Mouse (Mus musculus): ENCODE data around the gene Olfr456. TPM values are rescaled to one million over a fixed set of nuclear protein-coding genes. Genes with fewer than 3 reads are reported as not detected.
"Not testable (repeated sequence)": the region's sequence is repeated elsewhere in the genome, so short reads cannot be mapped to it uniquely, and the experiment has no call there.

Gene Olfr456
- not detected in 2 replicates for polyA plus RNA-seq (2015; fragmentation: Nextera tagmentation; extraction: Ambion mirVana)

DNA sequence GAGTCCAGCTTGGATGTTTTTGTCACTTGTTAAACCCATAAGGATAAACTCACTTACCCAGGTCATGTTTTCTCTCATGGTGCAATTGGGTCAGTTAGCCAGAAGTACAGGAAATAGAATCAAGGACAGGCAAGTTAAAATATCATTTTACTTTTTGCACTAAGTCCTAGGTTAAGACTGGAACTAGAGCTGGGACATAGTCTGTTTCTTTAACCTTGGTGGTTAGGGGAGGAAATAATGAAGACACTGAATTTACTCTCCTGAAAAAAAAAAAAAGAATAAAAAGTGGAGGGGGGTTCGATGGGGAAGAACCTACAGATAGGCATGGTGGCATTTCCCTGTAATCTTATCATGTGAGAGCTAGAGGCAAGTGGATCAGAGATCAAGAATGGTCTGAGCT, at the start of gene Olfr456:
Olfr456 (minus strand) TSS at position 101 of the 400 bp plus-strand sequence.
- no peak for DNase-seq (ENCODE audit: low spot score)

DNA sequence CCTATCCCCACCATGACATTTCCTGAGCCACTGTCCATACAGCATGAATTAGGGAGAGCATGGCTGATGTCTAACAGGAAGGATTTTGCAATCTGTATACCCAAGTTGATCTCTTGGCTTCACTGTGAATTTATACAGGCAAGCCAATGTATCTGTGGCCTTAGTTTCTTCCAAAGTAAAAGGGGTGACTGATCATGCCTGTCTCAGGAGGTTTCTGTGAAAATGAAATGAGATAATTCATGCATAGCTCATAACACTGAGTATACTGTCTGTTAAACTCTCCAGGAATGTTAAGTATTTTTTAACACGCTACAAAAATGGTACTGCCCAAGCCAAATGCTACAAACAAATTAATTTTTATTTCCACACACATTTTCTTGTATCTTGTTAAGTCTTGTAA, 26.4 kb upstream of the Olfr456 start:
- DNase-seq (ENCODE audit: low spot score), result no peak

DNA sequence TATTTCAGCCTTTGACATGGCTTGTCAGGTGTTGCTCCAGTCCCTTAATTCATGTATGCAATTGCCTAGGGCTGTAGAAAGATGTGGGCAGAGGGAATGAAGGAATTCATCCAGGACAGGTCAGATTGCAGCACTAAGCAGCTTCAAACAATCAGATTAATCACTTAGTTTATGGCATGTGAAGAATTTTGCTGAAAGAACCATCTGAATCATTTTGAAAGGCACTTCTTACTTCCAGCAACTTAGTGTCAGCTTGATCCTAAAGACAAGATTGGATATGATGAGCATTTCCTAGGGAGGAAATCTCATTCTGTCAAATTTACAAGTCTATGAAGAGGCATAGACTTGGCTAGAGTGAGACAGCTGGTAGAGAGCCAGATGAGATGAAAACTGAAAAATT, 22.3 kb upstream of the Olfr456 start:
- DNase-seq (ENCODE audit: low spot score), result no peak

DNA sequence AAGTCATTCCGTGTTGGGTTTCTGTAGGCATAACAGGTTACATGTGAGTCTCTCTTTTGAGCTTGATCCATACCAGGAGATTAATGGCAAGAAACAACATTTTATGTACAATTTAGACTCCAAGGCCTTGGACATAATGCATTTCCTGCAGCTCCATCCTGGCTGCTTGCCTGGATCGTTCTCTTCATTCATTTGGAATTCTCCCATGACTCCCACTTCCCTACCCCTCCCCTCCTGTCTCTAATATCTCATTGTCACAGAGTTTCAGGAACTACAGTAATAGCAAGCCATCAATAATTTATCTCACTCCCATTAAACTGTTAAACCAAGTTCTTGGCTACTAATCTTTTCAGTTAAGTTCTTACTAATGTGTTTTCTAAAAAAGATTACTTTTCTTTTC, 16.5 kb upstream of the Olfr456 start:
- DNase-seq (ENCODE audit: low spot score), result no peak

DNA sequence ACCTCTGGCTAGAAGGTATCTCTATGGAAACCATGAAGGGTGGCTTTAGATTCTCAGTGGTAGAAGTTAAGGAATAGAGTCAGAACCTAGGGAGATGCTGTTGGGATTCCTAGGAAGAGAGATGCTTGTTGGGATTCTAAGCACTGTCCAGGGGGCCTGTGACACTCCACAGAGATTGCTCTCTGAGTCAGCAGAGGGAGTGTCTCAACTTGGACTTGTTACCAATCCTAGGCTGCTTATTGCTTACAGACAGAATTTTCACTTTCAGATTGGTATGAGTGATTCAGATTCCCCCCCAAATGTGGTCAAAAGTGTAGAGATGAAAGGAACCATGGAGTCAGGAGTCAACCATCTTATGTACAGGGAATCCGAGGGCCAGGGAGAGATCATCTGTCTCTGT, 2.7 kb upstream of the Olfr456 start:
- no peak for DNase-seq (ENCODE audit: low spot score)

DNA sequence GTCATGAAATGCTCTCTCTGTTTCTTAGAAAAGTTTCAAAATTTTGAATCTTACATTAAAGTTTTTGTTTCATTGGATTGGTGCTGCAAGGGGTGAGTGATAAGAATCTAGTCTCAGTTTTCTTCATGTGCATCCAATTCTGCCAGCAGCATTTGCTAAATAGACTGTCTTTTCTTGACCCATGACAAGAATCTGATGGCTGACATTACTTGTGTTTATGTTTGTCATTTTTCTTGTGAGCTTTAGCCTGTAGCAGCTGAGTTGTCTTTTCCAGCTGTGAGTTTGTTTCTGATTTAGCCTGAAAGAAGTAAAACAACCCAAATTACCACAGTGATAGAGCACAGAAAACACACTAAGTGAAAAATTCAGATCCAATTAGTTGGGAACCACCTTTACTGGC, 2.4 kb downstream of the Olfr456 start:
- DNase-seq (ENCODE audit: low spot score), result no peak

DNA sequence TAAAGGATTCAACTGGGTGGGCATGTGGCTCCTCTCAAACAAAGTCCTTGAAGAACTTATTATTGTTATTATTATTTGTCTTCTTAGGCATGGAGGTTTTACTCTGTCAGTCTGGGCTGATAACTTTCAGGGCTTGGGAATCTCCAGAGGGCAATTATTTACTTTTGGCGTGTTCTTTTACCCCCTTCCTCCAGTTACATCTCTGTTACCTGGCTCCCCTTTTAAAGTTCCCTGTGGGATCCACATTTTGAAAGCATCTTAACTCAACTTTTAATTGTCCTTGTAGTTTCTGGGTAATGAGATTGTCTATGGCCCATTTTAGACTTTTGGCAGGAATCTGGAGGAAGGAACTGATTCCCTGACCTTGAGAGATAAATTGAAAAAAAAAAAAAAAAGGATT, 10.8 kb downstream of the Olfr456 start, which contains the start of gene Olfr457:
Olfr457 (minus strand) TSS at position 101 of the 400 bp plus-strand sequence.
- DNase-seq (ENCODE audit: low spot score), result no peak

DNA sequence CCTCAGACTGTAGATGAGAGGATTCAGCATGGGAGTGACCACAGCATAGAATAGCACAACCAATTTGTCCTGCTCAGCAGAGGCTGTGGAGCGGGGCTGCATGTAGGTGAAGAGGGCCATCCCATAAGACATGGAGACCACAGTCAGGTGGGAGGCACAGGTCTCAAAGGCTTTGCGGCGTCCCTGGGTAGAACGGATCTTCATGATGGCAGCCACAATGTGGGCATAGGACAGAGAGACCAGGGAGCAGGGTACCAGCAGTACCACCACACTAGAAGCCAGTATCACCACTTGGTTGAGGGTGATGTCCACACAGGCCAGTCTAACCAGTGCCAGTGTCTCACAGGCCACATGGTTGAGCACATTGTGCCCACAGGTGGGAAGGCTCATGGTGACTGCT, 15.7 kb downstream of the Olfr456 start:
- not testable (repeated sequence) for DNase-seq (ENCODE audit: low spot score)

DNA sequence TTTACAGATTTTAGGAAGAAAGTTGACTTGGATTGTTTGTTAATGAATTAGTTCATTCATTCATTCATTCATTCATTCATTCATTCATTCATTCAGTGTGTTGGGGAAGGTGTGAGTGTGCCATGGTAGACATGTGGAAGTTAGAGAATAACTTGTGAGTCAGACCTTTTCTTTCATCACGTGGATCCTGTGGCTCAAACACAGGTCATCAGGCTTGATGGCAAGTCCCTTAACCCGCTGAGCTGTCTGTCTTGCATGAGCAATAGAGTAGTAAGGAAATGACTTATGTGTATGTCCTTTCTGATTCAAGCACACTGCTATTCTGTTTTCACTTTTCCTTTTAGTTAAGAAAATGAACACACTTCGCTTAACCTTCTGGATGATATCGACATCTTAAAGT, 16.5 kb downstream of the Olfr456 start:
- no peak for DNase-seq (ENCODE audit: low spot score)

DNA sequence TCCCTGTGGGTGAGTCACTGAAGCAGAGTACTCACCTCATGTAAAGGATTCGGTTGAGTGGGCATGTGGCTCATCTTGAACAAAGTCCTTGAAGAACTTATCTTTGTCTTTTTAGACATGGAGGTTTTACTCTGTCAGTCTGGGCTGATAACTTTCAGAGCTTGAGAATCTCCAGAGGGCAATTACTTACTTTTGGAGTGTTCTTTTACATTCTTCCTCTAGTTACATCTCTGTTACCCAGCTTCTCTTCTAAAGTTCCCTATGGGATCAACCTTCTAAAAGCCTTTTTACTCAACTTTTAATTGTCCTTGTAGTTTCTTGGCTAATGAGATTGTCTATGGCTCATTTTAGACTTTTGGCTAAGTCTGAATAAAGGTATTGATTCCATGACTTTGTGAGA, 21.9 kb downstream of the Olfr456 start, which contains the start of gene Olfr458:
Olfr458 (minus strand) TSS at position 101 of the 400 bp plus-strand sequence.
- DNase-seq (ENCODE audit: low spot score), result no peak

DNA sequence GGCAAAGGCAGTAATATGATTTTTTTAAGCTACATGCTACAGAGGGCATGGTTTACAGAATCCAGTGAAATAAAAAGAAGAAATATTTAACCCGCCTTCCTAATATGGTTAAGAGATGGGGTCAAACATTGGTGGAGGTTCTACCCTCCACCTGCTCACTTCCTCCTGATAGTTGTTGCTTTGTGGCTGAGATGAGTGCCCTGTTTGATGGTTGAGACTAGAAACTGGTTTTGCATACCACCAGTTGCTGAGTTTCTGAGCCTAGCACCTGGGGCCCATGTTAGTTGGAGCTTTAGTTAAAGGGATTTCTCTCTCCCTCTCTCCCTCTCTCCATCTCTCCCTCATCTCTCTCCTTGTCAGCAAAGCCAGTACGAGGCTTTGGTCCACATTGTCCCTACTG, 39.6 kb downstream of the Olfr456 start:
- peak; percentile 18 for DNase-seq (ENCODE audit: low spot score)

DNA sequence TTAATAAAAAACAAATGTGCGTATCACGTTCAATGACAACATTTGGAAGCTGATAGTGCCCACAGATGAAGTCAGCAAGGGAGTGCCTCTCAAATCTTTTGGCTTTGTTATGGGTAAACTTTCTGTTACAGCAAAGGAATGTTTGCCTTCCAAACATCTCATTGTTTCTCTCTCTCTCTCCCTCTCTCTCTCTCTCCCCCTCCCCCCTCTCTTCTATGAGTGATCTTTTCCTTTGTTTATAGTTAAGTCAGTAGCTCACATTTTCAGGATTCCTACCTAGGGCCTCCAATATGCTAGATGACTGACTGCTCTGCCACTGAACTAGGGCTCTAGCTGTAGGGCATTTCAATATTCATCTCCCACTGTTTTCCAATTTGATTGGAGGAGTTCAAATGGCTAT, 42.5 kb downstream of the Olfr456 start:
- DNase-seq (ENCODE audit: low spot score), result no peak

DNA sequence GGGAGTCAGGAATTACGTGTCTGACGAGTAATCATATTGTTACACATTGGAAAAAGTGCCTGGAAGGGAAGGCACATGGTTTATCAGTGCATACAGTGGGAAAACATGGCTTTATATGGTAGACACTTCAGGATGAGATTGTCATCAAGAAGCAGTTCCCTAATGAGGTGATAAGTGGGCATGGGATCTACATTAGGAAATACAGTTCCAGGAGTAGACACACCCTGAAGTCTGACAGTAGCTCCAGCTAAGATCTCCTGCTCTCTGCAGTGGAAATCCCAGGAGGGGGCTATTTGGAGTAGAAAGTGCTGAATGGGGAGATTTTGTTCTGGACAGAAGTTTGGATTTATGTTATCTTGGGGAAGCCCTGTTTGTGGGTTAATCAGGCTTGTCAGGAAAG, 45.6 kb downstream of the Olfr456 start:
- no peak for DNase-seq (ENCODE audit: low spot score)

Other genes with a start within 250 kb of the Olfr456 start
- gene Gstk1, start 241.3 kb downstream of the Olfr456 start, polyA plus RNA-seq (2015; fragmentation: Nextera tagmentation; extraction: Ambion mirVana), result 7.5 and 10.0 TPM in 2 replicates
- 0.43 and 0.54 TPM in 2 replicates for gene Tmem139, start 225.2 kb downstream of the Olfr456 start, polyA plus RNA-seq (2015; fragmentation: Nextera tagmentation; extraction: Ambion mirVana)
- 72.7 and 74.5 TPM in 2 replicates for gene Casp2, start 222.2 kb downstream of the Olfr456 start, polyA plus RNA-seq (2015; fragmentation: Nextera tagmentation; extraction: Ambion mirVana)
- 0.10 and 0.26 TPM in 2 replicates for gene Clcn1, start 200.5 kb downstream of the Olfr456 start, polyA plus RNA-seq (2015; fragmentation: Nextera tagmentation; extraction: Ambion mirVana)
- 0.07 TPM in 1 of 2 replicates, not detected in the other for gene Fam131b, start 162.6 kb downstream of the Olfr456 start, polyA plus RNA-seq (2015; fragmentation: Nextera tagmentation; extraction: Ambion mirVana)
- gene Zyx, start 137.6 kb downstream of the Olfr456 start, polyA plus RNA-seq (2015; fragmentation: Nextera tagmentation; extraction: Ambion mirVana), result 60.7 and 64.4 TPM in 2 replicates
- gene Epha1, start 113.9 kb downstream of the Olfr456 start, polyA plus RNA-seq (2015; fragmentation: Nextera tagmentation; extraction: Ambion mirVana), result 4.0 and 4.3 TPM in 2 replicates
- gene Tas2r143, start 87.0 kb downstream of the Olfr456 start, polyA plus RNA-seq (2015; fragmentation: Nextera tagmentation; extraction: Ambion mirVana), result not detected in 2 replicates
- gene Tas2r135, start 81.8 kb downstream of the Olfr456 start, polyA plus RNA-seq (2015; fragmentation: Nextera tagmentation; extraction: Ambion mirVana), result not detected in 2 replicates
- gene Tas2r126, start 52.7 kb downstream of the Olfr456 start, polyA plus RNA-seq (2015; fragmentation: Nextera tagmentation; extraction: Ambion mirVana), result not detected in 2 replicates
- not detected in 2 replicates for gene Olfr458, start 22.0 kb downstream of the Olfr456 start, polyA plus RNA-seq (2015; fragmentation: Nextera tagmentation; extraction: Ambion mirVana)
- gene Olfr457, start 10.9 kb downstream of the Olfr456 start, polyA plus RNA-seq (2015; fragmentation: Nextera tagmentation; extraction: Ambion mirVana), result not detected in 2 replicates
- gene Olfr455, start 60.4 kb upstream of the Olfr456 start, polyA plus RNA-seq (2015; fragmentation: Nextera tagmentation; extraction: Ambion mirVana), result not detected in 2 replicates
- not detected in 2 replicates for gene Tcaf3, start 110.5 kb upstream of the Olfr456 start, polyA plus RNA-seq (2015; fragmentation: Nextera tagmentation; extraction: Ambion mirVana)
- gene Tcaf2, start 158.0 kb upstream of the Olfr456 start, polyA plus RNA-seq (2015; fragmentation: Nextera tagmentation; extraction: Ambion mirVana), result 5.2 and 5.3 TPM in 2 replicates
- 4.3 and 5.0 TPM in 2 replicates for gene Tcaf1, start 222.9 kb upstream of the Olfr456 start, polyA plus RNA-seq (2015; fragmentation: Nextera tagmentation; extraction: Ambion mirVana)

All from thymus, postnatal 0 days (tissue).